Mouse (Mus musculus): ENCODE data around the gene Cnksr3.

- TF ChIP-seq CTCF (IDR thresholded peaks at IDR 0.05; ENCODE audit: borderline replicate concordance, insufficient read depth, low read depth, low read length) = no peak; the same call in 1 of the 2 replicates
- no peak for TF ChIP-seq POLR2A (IDR thresholded peaks at IDR 0.05; ENCODE audit: borderline replicate concordance, insufficient read depth, low read length)
Measured at GRCm38 (mm10) chr10:7124993-7125392, 87.0 kb downstream of the Cnksr3 start.
